Mouse (Mus musculus) gastrocnemius, postnatal 10 days (tissue): Measurements from ENCODE around the gene Zfp462. TPM values are rescaled to one million over a fixed set of nuclear protein-coding genes. Genes with fewer than 3 reads are reported as not detected.

Source experiments
- DNase-seq: peaks from one replicate; pipeline ENCODE4 v3.0.0; 2021; ENCODE audit warnings: mixed read lengths
- total RNA-seq, 2 experiments: library from RNA; stranded (reverse); gene quantifications; 2 replicates each; pipeline ENCODE4 v1.2.3; 2021

Gene Zfp462
- total RNA-seq, 2 experiments from 2014 or later = 24.0 to 39.0 TPM

- no peak for DNase-seq
Observed at GRCm38 (mm10) chr4:55117839-55118487, 173.1 kb downstream of the Zfp462 start.

GRCm38 (mm10) chr4:55121126-55121525 lies 176.3 kb downstream of the Zfp462 start:
- DNase-seq = no peak

GRCm38 (mm10) chr4:55121952-55122351 lies 177.1 kb downstream of the Zfp462 start:
- no peak for DNase-seq

DNA sequence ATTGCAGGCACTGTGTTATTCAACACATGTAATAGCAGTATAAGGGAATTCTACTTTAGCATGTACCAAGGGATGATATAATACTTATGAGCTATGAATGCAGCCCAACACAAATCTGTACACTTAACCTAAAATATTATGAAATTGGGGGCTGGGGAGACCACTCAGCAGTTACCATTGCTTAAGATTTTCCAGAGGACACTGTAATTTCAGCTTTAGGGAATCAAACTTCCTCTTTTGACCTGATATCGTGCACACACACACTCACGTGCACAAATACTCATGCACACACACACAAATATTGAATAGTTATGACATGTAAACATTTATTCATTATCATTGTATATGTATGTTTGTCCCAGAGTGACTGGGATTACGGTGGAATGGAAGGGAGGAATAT lies 179.3 kb downstream of the Zfp462 start:
- DNase-seq = no peak

DNA sequence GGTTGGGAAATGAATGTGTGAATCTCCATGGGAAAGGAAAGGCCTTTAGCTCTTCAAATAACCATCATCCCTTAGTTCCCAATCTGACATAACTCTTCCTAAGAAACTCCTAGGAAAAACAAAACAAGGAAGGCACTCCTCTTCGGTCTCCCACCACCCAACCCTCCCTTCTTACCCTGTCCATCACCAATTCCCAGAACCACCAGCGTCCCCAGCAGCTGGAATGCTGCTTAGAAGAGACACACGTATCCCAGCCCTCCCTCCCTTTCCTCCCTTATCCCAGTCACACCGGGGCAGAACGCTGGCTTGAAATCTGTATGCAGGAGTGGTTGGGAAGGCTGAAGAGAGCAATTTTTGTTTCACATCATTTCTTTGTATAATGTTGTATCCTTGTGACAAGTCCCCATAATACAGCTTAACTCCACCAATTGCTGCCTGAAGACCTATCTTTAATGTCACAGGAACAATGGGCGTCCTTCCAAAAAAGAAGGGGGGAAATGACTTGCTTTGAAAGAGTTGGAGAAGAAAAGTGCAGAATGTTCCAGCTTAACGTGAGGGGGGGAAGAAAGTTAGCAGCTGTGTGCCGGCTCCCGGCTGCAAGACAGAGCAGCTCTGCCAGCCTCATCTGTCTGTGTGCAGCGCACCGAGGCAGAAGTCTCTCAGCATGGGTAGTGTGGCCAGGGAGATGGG lies 180.3 kb downstream of the Zfp462 start:
- peak; percentile 23 for DNase-seq

DNA sequence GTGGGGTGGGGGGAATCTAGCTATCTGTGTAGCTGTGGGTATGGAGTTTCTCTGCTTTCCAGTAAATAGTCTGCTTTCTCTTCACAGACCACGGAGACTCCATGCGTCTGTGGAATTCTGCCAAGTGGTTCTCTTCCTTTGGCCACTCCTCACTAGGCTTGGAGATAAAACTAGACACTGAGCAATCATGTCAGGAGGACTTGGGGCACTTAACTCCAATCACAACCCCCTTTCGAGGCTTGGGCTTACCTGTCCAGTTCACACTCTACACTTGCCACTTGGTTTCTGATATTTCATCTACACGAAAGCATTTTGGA lies 180.8 kb downstream of the Zfp462 start:
- no peak for DNase-seq

- DNase-seq = no peak
Observed at GRCm38 (mm10) chr4:55127228-55127901, 182.5 kb downstream of the Zfp462 start.

DNA sequence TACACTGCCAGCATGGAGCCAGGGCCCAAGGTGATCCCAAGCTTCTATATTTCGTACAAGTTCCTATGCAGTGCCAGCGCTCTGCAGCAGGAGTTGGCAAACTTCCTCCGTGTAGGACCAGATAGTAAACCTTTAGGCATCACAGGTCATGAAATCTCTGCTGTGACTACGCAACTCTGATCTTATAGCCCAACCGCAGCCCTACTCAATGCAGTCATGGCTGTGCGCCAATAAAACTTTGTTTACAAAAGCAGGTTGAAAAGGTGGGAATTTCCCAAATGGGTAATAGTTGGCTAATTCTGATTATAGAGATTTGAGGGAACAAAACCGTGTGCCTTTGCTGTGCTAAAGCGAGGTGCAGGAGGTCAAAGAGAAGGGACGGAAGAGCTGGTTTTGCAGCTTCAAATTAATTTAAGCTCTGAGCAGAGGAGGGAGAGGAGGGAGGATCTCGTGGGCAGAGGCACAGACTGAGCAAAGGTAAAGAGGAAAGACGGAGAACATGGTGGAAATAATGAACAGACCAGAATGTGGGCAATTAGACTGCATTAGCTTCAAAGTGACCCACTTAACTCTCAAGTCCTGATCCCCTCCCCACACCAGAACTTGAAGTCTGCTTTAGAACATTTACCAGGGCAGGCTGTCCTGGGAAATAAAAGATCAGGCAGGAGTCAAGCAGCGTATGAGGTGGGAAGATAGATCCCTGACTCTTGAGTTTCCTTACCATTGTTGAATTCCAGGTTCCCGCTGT lies 183.4 kb downstream of the Zfp462 start:
- no peak for DNase-seq
